9 mouse cellular contexts compared by ENCODE assay signal in the genomic region with DNA sequence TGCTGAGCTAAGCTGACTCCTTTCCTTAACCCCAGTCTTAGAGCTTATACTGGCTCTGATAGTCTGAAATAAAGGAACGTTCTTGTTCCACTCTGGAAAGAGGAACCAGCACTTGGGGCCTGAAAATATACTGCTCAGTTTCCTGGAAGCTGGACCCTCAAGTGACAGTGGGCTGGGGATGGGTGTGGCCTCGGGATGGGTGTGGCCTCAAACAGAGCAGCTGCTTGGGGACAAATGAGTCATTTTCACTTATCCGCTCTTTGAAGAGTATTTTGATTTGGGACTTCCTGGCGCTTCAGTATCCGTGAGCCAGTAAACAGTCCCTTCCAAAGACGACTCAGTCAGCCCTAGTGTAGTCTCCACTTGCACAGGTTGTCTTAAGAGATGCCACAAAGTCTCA. TPM values are rescaled to one million over a fixed set of nuclear protein-coding genes. Genes with fewer than 3 reads are reported as not detected.
DNase-seq lines count a peak whose midpoint lies in the region; ATAC-seq and TF ChIP-seq lines count a peak whose summit lies in the region.
"Had no signal": no experiment of that assay in that cellular context is flagged by ENCODE, and none has a peak within 500 bp of the region (broad histone marks: within the 10 kb centered on the region; RNA-seq: fewer than 3 reads in every experiment).

No protein-coding gene starts in this region.

- no peak overlapping the region for H3K4me3 ChIP-seq in cerebellum, adult 2 months (replicated peaks; ENCODE audit: insufficient read depth, low read depth, low read length)
- H3K4me3 ChIP-seq: forebrain, embryonic 15.5 days; limb, embryonic 12.5 days had no signal

- intact Hi-C loops in left cerebral cortex, postnatal 14 days (cut with DNase I), result no loop called here

- peak; percentile 38 for ATAC-seq in inflammation-experienced regulatory T-cells, adult 6 months
- peak; percentile 49; the same call in 1 of the 2 replicates for ATAC-seq in neutrophil, adult 5-6 weeks (ENCODE audit: extremely low read depth, insufficient number of reproducible peaks, low FRiP score, poor library complexity, severe bottlenecking)
- ATAC-seq: forebrain, embryonic 15.5 days had no signal

- no peaks in the 10 kb centered on the region for H3K4me1 ChIP-seq in cerebellum, adult 2 months (ENCODE audit: control insufficient read depth, insufficient read depth, low read length)
- H3K4me1 ChIP-seq: forebrain, embryonic 15.5 days; limb, embryonic 12.5 days had no signal

- no peak for TF ChIP-seq POLR2A in brain, embryonic 14.5 days (IDR thresholded peaks at IDR 0.05; ENCODE audit: borderline replicate concordance, extremely low read depth, insufficient read depth, insufficient read length, poor library complexity, severe bottlenecking)
- no peak for TF ChIP-seq POLR2A in cerebellum, adult 2 months (IDR thresholded peaks at IDR 0.05; ENCODE audit: borderline replicate concordance, insufficient read depth, low read length)

- H3K27ac ChIP-seq in cerebellum, adult 2 months (ENCODE audit: insufficient read depth, low read length), result no peak overlapping the region
- H3K27ac ChIP-seq: forebrain, embryonic 15.5 days; limb, embryonic 12.5 days had no signal

- peak; percentile 30 to 52 for DNase-seq in left cerebral cortex, postnatal 14 days (ENCODE audit: low spot score in 2 of 2)
- no peak for DNase-seq in left cerebral cortex, adult 9 months (ENCODE audit: low spot score in 2 of 2)
- DNase-seq in brain, embryonic 14.5 days (ENCODE audit: low read depth), result peak; percentile 20
- no peak for DNase-seq in cerebellum, adult 9-10 months
- no peak for DNase-seq in cerebellum, adult 2 months

- 62% methylated on average over 6 of the region's 6 CpGs for WGBS in cerebellum, adult 2 months

- TF ChIP-seq CTCF in brain, embryonic 14.5 days (IDR thresholded peaks at IDR 0.05; ENCODE audit: borderline replicate concordance, extremely low read depth, insufficient read depth, insufficient read length), result no peak
- TF ChIP-seq CTCF in cerebellum, adult 2 months (IDR thresholded peaks at IDR 0.05; ENCODE audit: borderline replicate concordance, insufficient read depth, low read depth, low read length), result no peak

- no peaks in the 10 kb centered on the region for H3K27me3 ChIP-seq in cerebellum, adult 2 months (ENCODE audit: control insufficient read depth, insufficient read depth, low read length)
- H3K27me3 ChIP-seq: forebrain, embryonic 15.5 days; limb, embryonic 12.5 days had no signal

RNA-seq across cellular contexts. Expression of a gene that starts 8.6 kb away (rescaled TPM):
- 1 to 10 TPM; 4.3 to 5.0 TPM for total RNA-seq in left cerebral cortex, postnatal 14 days (2021)
- 6.8 and 11.2 TPM in 2 replicates for polyA plus RNA-seq in brain, embryonic 14.5 days (2012; rRNA removed)
- 1 to 10 TPM; 1.6 to 3.9 (median 1.9) TPM for polyA plus RNA-seq in inflammation-experienced regulatory T-cells, adult 6 months (2017; shearing (Covaris generic))
- total RNA-seq in neutrophil, adult 5-6 weeks (2017), result 32.2 and 39.9 TPM in 2 replicates
- polyA plus RNA-seq in cerebellum, adult 2 months (2012; rRNA removed), result 10.3 and 12.9 TPM in 2 replicates

RNA-seq across cellular contexts. Expression of a gene that starts 31.9 kb away (rescaled TPM):
- 10 to 100 TPM in 1 of 2 experiments, 1 to 10 TPM in 1; 2.5 to 12.4 TPM for total RNA-seq in left cerebral cortex, postnatal 14 days (2021)
- 3.2 and 3.4 TPM in 2 replicates for polyA plus RNA-seq in brain, embryonic 14.5 days (2012; rRNA removed)
- not detected for polyA plus RNA-seq in inflammation-experienced regulatory T-cells, adult 6 months (2017; shearing (Covaris generic))
- not detected in 2 replicates for total RNA-seq in neutrophil, adult 5-6 weeks (2017)
- polyA plus RNA-seq in cerebellum, adult 2 months (2012; rRNA removed), result 0.84 and 1.00 TPM in 2 replicates

RNA-seq across cellular contexts. Expression of a gene that starts 34.4 kb away (rescaled TPM):
- 1 to 10 TPM; 1.0 to 1.2 TPM for total RNA-seq in left cerebral cortex, postnatal 14 days (2021)
- polyA plus RNA-seq in brain, embryonic 14.5 days (2012; rRNA removed), result 0.18 and 0.63 TPM in 2 replicates
- polyA plus RNA-seq in inflammation-experienced regulatory T-cells, adult 6 months (2017; shearing (Covaris generic)), result under 1 TPM in 2 of 3 experiments, not detected in 1; 0.03 TPM
- total RNA-seq in neutrophil, adult 5-6 weeks (2017), result 0.23 and 0.37 TPM in 2 replicates
- polyA plus RNA-seq in cerebellum, adult 2 months (2012; rRNA removed), result 0.77 and 1.5 TPM in 2 replicates

RNA-seq across cellular contexts. Expression of a gene that starts 53.5 kb away (rescaled TPM):
- total RNA-seq in left cerebral cortex, postnatal 14 days (2021), result 10 to 100 TPM; 25.2 to 29.6 TPM
- 112 and 162 TPM in 2 replicates for polyA plus RNA-seq in brain, embryonic 14.5 days (2012; rRNA removed)
- polyA plus RNA-seq in inflammation-experienced regulatory T-cells, adult 6 months (2017; shearing (Covaris generic)), result 10 to 100 TPM; 32.2 to 36.2 (median 33.5) TPM
- total RNA-seq in neutrophil, adult 5-6 weeks (2017), result 11.6 and 12.8 TPM in 2 replicates
- polyA plus RNA-seq in cerebellum, adult 2 months (2012; rRNA removed), result 32.4 and 34.2 TPM in 2 replicates

Comparison
In these comparisons a context has a peak if more than half of its experiments do, and no peak if none do; other contexts are left out.
1. DNase-seq: peak in left cerebral cortex, postnatal 14 days (2 of 2) and brain, embryonic 14.5 days (single experiment); none in left cerebral cortex, adult 9 months (0 of 2), cerebellum, adult 9-10 months (single experiment) and cerebellum, adult 2 months (0 of 2).